Mouse (Mus musculus) bone marrow, adult 2 months (tissue): ENCODE data around the gene Stard13.

Experiments used
- CTCF ChIP-seq: fragments of 200-500 bp; IDR thresholded peaks from 2 replicates; pipeline ENCODE4 v1.5.1; 2011; ENCODE audit warnings: low read length, control low read depth; ENCODE audit not compliant: control insufficient read depth, insufficient read depth
- POLR2A ChIP-seq: fragments of 200-500 bp; IDR thresholded peaks from 2 replicates; pipeline ENCODE4 v1.6.1; 2011; ENCODE audit warnings: low read depth, mild to moderate bottlenecking, control low read depth, low read length, borderline replicate concordance; ENCODE audit not compliant: control insufficient read depth

DNA sequence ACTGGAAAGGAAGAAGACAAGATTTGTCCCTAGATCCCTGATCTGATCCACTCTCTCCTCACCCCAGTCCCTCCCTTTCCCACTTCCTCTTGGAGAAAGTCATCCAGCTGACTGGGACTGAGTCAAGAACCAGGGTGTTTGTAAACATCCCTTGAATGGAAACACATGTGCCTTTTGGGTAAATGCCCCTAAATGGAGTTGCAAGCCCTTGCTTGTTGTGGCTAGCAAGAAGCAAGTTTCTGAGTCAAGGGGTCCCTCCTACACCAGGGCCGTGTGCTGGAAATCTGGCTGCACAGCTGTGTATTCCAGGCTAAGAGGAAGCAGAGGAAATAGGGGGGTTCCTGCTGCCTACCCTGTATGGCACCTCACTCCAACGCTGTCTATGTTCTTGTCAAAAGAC is 103.9 kb downstream of the Stard13 start:
- TF ChIP-seq CTCF (no peak), POLR2A (no peak)
